Mouse (Mus musculus) gastrocnemius, adult 8-10 months (tissue): ENCODE results near the gene Cplx3. TPM values are rescaled to one million over a fixed set of nuclear protein-coding genes. Genes with fewer than 3 reads are reported as not detected.
A peak's percentile ranks its signal among the peaks of the same experiment; 100 is the strongest.

ENCODE experiments used
- DNase-seq, 2 experiments: peaks; one replicate each; pipeline ENCODE4 v3.0.0; 2022; ENCODE audit warnings: low spot score in 2 of 2
- total RNA-seq, 4 experiments: library from RNA; stranded (reverse); gene quantifications; 2 replicates each; pipeline ENCODE4 v1.2.4; 2022

Gene Cplx3
- total RNA-seq = not detected

DNA sequence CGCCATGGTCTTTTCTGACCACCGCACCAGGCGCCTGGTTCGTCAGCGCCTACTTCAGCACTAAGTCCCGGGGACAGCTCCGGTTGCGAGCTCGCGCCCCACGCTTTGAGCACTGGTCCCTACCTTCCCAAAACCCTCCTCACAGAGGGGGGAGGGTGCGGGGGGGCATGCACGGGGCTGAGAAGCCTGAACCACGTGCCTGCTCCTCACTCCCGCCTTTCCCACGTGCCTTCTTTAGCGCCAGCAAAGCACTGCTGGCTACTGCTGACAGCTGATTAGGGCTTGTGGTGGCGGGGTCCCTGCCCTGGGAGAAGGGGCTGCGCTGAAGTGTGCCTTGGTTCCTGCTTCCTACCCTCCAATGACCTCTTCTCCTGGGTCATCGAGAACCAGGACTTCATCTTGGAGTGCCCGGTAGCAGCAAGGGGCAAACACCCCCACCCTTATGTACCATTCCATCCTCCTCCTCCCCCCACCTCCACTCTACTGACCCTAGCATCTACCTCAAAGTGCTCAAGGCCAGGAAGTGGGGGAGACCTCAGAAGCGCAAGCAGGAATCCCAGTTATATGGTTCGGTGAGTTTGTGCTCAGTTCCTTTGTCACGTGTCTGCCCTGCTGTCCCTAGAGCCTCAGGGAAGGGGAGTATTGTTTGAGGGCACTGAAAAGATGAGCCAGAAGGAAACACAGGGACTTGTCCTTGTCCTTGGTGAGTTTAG, at the start of gene Cplx3:
Gene Cplx3, minus strand, starts transcription at position 143 of the 713 bp plus-strand sequence.
- no peak for DNase-seq

DNA sequence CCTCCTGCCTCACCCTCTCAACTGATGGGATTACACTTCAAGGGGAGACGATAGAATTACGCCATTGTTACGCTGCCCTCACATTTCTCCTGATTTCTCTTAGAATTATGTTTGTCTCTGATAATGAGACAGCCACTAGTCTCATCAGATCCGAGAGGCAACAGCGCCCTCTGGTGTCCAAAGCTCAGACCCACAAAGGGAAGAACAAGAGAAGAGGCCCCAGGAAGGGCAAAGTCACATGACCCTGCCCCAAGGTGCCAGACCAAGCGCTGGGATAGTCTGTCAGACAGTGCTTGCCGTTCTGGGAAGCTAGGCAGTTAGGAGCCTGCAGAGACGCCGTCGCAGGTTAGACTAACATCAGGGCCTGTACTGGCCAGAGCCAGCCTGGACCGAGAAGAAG, 49.7 kb upstream of the Cplx3 start:
- peak; percentile 87 to 89 for DNase-seq

- no peak for DNase-seq
These were observed 48.9 kb upstream of the Cplx3 start for GRCm38 (mm10) chr9:57654966-57655365.

DNA sequence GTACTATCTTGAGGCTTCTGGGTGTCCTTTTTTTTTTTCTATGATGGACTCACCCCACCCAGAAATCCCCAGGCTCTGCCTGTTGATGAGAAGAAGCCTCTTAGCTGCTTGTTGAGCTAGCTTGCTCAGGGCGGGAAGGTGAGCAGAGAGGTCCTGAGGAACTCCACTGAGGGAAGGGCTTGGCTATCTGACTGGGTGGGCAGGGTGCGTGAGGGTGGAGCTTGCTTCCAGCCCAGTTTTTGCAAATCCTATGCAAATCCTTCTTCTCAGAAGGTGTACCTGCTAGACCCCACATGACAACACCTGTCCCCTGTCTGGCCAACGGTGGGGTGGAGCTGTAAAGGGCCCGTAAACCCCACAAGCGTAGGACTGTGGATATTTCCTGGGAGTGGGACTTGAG, 47.2 kb upstream of the Cplx3 start, which contains the start of gene Csk:
Gene Csk, minus strand, starts transcription at position 349 of the 400 bp plus-strand sequence.
- no peak for DNase-seq

DNA sequence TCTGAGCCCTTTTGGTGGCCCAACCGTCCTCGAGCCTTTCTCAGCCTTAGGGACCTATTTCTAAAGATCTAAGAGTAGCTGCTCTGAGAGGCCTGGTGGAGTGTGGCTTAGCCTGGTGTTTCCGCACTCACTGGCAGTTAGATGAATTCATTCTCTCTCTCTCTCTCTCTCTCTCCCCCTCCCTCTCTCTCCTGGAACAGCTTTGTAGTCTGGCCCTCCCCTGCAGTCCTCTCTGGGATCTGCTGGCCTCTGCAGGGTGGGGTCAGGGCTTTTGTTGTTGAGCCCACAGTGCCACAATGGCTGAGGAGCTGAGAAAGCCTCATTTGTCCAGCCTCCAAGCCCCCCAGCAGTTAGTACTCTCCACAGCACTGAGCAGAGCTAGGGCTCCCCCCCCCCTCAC, 46.8 kb upstream of the Cplx3 start:
- no peak for DNase-seq

- DNase-seq = no peak
These were observed 46.3 kb upstream of the Cplx3 start for GRCm38 (mm10) chr9:57652351-57652750.

GRCm38 (mm10) chr9:57650786-57651311, 44.8 kb upstream of the Cplx3 start:
- DNase-seq = no peak

GRCm38 (mm10) chr9:57650130-57650785, 44.2 kb upstream of the Cplx3 start:
- DNase-seq = no peak

DNA sequence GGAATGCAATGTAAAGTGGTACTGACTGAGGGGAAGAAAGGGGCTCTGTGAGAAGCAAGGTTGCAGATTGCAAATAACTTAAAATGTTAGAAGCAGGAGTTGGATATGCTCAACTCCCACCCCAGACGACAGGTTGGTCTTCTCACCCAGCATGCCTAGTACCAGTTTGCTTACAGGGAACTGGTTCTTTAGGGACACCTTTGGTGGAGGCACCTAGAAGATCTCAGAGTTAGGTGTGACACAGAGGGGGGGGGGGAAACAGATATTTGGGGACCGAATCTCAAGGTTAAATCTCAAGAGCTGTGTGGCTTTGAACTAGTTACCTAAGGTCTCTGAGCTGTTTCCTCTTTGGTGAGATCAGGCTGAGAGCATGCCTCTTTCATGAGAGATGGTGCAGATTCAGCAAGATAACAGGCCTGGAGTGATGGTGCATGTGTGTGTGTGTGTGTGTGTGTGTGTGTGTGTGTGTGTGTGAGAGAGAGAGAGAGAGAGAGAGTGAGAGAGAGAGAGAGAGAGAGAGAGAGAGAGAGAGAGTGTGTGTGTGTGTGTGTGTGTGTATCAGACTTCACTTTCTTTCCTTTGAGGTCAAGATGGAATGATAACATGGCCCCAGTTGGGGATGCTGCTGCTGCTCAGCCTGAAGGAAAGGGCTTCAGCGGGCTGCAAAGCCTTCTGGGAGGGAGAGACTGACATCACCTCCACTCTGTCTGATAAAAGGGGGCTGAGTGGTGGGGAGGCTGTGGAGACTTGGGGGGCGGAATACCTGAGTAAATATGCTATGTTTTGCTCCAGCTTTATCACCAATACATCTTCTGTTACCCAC, 41.4 kb upstream of the Cplx3 start:
- no peak for DNase-seq

GRCm38 (mm10) chr9:57646551-57647103, 40.5 kb upstream of the Cplx3 start:
- DNase-seq = no peak

- peak; percentile 81 to 89 for DNase-seq
These were observed 39.1 kb upstream of the Cplx3 start for GRCm38 (mm10) chr9:57644944-57645893.

GRCm38 (mm10) chr9:57644442-57644943, 38.4 kb upstream of the Cplx3 start:
- no peak for DNase-seq

- DNase-seq = no peak
These were observed 37.7 kb upstream of the Cplx3 start for GRCm38 (mm10) chr9:57643856-57644180.

DNA sequence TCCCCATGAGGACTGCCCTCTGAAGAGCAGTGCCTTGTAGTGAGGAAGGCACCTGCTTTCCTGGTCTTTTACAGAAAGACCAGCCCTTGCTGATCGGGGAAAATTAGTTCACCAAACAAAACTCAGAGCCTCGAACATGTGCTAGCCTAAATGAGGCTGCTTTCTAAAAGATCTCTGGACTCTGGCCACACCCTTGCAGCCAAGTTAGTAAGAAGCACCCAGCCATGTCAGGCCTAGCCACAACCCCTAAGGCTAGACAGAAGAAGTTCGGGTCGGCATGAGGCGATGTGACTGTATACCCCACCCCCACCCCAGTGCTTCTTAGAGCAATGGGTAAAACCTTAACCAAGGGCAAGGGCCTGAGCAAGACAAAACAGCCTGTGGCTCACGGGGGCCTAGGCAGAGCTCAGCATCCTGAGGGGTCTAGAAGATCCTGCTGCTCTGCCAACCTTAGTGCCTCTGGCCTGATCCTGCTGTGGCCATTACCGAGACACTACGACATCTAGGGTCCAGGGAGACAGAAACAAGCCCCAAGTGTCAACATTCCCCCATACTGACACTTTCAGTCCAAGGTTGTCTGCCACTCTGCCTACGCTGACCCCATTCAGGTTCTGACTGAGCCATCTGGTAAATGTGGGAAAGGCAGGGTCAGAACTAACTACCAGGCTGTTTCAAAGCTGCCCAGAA, 37.2 kb upstream of the Cplx3 start:
- DNase-seq = no peak

DNA sequence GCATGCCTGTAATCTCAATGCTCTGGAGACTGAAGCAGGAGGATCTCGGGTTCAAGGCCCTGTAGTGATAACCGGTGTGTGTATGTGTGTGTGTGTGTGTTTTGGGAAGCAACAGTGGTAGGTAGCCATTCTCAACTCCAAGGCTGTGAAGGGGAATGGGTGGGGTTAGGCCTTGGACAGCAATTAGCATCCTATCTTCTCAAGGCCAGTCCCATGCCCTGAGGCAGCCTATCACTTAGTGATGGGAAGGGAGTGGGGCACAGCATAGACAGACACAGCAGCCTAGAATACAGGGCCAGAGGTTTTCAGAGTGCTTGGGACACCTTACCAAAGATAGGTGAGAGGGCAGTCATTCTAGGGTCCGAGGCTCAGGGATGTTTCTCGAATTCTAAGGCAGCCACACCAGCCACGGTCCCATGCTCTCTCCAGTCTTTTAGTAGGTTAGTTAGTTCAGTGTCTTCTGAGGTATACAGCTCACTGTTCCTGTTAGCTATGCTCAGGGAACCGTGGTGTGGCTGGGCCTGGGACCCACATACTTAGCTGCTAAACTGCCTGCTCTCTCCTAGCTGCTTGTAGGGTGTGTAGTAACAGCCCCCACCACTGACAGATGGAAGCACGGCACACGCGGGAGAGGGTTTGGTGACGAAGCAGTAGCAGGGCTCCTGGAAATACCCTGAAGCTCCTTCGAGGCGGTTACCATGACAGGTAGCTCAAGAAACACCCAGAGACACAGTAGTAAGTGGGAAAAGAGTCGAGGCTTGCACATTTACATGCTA, 35.9 kb upstream of the Cplx3 start:
- DNase-seq = no peak

GRCm38 (mm10) chr9:57641022-57641421, 34.9 kb upstream of the Cplx3 start:
- no peak for DNase-seq

DNA sequence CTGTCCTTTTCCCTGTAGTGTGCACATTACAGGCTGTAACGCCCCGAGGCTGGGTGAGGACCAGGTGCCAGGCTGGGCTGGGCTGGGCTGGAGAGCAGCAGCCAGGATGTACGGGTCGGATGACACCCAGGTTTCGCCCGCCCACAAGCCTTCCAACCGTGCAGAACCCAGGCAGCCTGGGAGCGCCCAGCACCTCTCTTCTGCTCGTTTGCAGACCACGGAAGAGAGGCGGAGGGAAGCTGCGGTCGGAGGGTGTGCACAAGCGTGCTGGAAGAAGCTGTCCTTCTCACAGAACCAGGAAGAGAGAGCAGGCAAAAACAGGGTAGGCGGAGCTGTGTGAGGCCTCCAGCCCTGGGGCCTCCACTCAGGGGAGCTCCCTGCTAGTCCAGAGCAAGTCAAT, 34.3 kb upstream of the Cplx3 start:
- DNase-seq = peak; percentile 49 to 60

- no peak for DNase-seq
These were observed 33.7 kb upstream of the Cplx3 start for GRCm38 (mm10) chr9:57639661-57640328.
